Mouse (Mus musculus) CH12.LX (cell line): ENCODE data around the gene Stn1. TPM values are rescaled to one million over a fixed set of nuclear protein-coding genes. Genes with fewer than 3 reads are reported as not detected.

Source experiments
- DNase-seq: peaks from one replicate; pipeline ENCODE4 v3.0.0-alpha.2; 2013; ENCODE audit errors: extremely low read depth
- H3K27ac ChIP-seq: 2 replicates; pipeline ENCODE4 v1.5.1; 2012; ENCODE audit warnings: low read depth, mild to moderate bottlenecking, control low read depth, moderate library complexity; ENCODE audit not compliant: insufficient read depth
- H3K27me3 ChIP-seq: replicated peaks from 2 replicates; pipeline ENCODE3; 2012; ENCODE audit warnings: inconsistent platforms
- H3K36me3 ChIP-seq, 2 experiments: replicated peaks in 1 of 2; 2 replicates each; pipeline versions ENCODE3 to v1.6.1; 2012; ENCODE audit warnings: inconsistent platforms in 1 of 2, low read length in 1 of 2, mild to moderate bottlenecking in 1 of 2, mixed read lengths in 1 of 2, moderate library complexity in 1 of 2; ENCODE audit not compliant: control insufficient read depth in 1 of 2, insufficient read depth in 1 of 2
- H3K4me1 ChIP-seq, 2 experiments: 2 replicates each; pipeline ENCODE4 v1.6.1; 2012; ENCODE audit warnings: inconsistent platforms in 1 of 2, moderate library complexity in 1 of 2; ENCODE audit not compliant: insufficient read depth in 2 of 2, control insufficient read depth in 1 of 2
- H3K4me2 ChIP-seq: 2 replicates; pipeline ENCODE4 v1.6.1; 2012; ENCODE audit warnings: low read depth, mild to moderate bottlenecking, control low read depth; ENCODE audit not compliant: poor library complexity, insufficient read depth, severe bottlenecking
- H3K4me3 ChIP-seq, 3 experiments: fragments of 150-350 bp in 1 of 3; sonication (generic) in 1 of 3; replicated peaks in 1 of 3; 2 replicates each; pipeline versions ENCODE3 to v1.5.1; 2011 to 2012; ENCODE audit warnings: low read depth in 2 of 3, low read length in 2 of 3, mild to moderate bottlenecking in 2 of 3, moderate library complexity in 2 of 3, control low read depth in 1 of 3, improper control_type of control experiment in 1 of 3, inconsistent platforms in 1 of 3, mixed read lengths in 1 of 3; ENCODE audit not compliant: poor library complexity in 1 of 3
- H3K79me2 ChIP-seq: replicated peaks from 2 replicates; pipeline ENCODE4 v1.6.1; 2012; ENCODE audit warnings: mild to moderate bottlenecking, moderate library complexity; ENCODE audit not compliant: control insufficient read depth, poor library complexity, insufficient read depth, severe bottlenecking; ENCODE audit errors: extremely low read depth
- H3K9ac ChIP-seq: 2 replicates; pipeline ENCODE4 v1.6.1; 2012; ENCODE audit warnings: low read depth, mild to moderate bottlenecking, control low read depth, moderate library complexity; ENCODE audit not compliant: insufficient read depth
- H3K9me3 ChIP-seq: replicated peaks from 2 replicates; pipeline ENCODE3; 2012; ENCODE audit warnings: low read length, inconsistent platforms, mixed read lengths
- BHLHE40 ChIP-seq: IDR thresholded peaks from 2 replicates; pipeline ENCODE4 v1.6.1; 2011; ENCODE audit warnings: mild to moderate bottlenecking, low read depth, low read length, improper control_type of control experiment
- CHD1 ChIP-seq: IDR thresholded peaks from 2 replicates; pipeline ENCODE4 v1.6.1; 2012; ENCODE audit warnings: low read depth, low read length, improper control_type of control experiment, inconsistent platforms
- CHD2 ChIP-seq: IDR thresholded peaks from 2 replicates; pipeline ENCODE4 v1.6.1; 2011; ENCODE audit warnings: low read length, improper control_type of control experiment
- CTCF ChIP-seq, 2 experiments: IDR thresholded peaks in 1 of 2; conservative IDR thresholded peaks in 1 of 2; 2 replicates each; pipeline ENCODE4 v1.5.1; 2011 to 2012; ENCODE audit warnings: low read depth in 2 of 2, low read length in 2 of 2, improper control_type of control experiment in 1 of 2, inconsistent platforms in 1 of 2, mild to moderate bottlenecking in 1 of 2, moderate library complexity in 1 of 2
- E2F4 ChIP-seq: IDR thresholded peaks from 2 replicates; pipeline ENCODE4 v1.6.1; 2011; ENCODE audit warnings: low read depth, low read length, improper control_type of control experiment; ENCODE audit not compliant: insufficient replicate concordance
- ETS1 ChIP-seq: conservative IDR thresholded peaks from 2 replicates; pipeline ENCODE4 v1.6.1; 2012; ENCODE audit warnings: low read depth, mild to moderate bottlenecking, inconsistent platforms, low read length, improper control_type of control experiment, moderate library complexity
- HCFC1 ChIP-seq: IDR thresholded peaks from 2 replicates; pipeline ENCODE4 v1.6.1; 2012; ENCODE audit warnings: low read depth, mild to moderate bottlenecking, inconsistent platforms, low read length, improper control_type of control experiment
- JUND ChIP-seq: conservative IDR thresholded peaks from 2 replicates; pipeline ENCODE4 v1.6.1; 2011; ENCODE audit warnings: low read depth, low read length, improper control_type of control experiment
- MAZ ChIP-seq: IDR thresholded peaks from 2 replicates; pipeline ENCODE4 v1.6.1; 2012; ENCODE audit warnings: low read depth, mild to moderate bottlenecking, inconsistent platforms, low read length, improper control_type of control experiment, moderate library complexity
- MEF2A ChIP-seq: IDR thresholded peaks from 2 replicates; pipeline ENCODE4 v1.6.1; 2014; ENCODE audit warnings: low read depth, mild to moderate bottlenecking, inconsistent platforms, low read length, improper control_type of control experiment, borderline replicate concordance
- MYC ChIP-seq: IDR thresholded peaks from 2 replicates; pipeline ENCODE4 v1.6.1; 2011; ENCODE audit warnings: low read depth, mild to moderate bottlenecking, improper control_type of control experiment, low read length
- NELFE ChIP-seq: IDR thresholded peaks from 2 replicates; pipeline ENCODE4 v1.6.1; 2011; ENCODE audit warnings: low read depth, low read length, improper control_type of control experiment
- NRF1 ChIP-seq: IDR thresholded peaks from 2 replicates; pipeline ENCODE4 v1.6.1; 2014; ENCODE audit warnings: low read depth, mild to moderate bottlenecking, inconsistent platforms, low read length, improper control_type of control experiment, moderate library complexity
- PAX5 ChIP-seq: IDR thresholded peaks from 2 replicates; pipeline ENCODE4 v1.6.1; 2012; ENCODE audit warnings: low read length, inconsistent platforms, mixed read lengths
- POLR2A ChIP-seq: IDR thresholded peaks from 2 replicates; pipeline ENCODE4 v1.6.1; 2011; ENCODE audit warnings: low read depth, mild to moderate bottlenecking, improper control_type of control experiment, low read length
- RAD21 ChIP-seq: IDR thresholded peaks from 2 replicates; pipeline ENCODE4 v1.6.1; 2011; ENCODE audit warnings: low read depth, mild to moderate bottlenecking, low read length, improper control_type of control experiment, moderate library complexity
- RCOR1 ChIP-seq: conservative IDR thresholded peaks from 2 replicates; pipeline ENCODE4 v1.6.1; 2012; ENCODE audit warnings: low read depth, mild to moderate bottlenecking, inconsistent platforms, low read length, improper control_type of control experiment
- SMC3 ChIP-seq: IDR thresholded peaks from 2 replicates; pipeline ENCODE4 v1.6.1; 2011; ENCODE audit warnings: low read depth, low read length, improper control_type of control experiment
- TCF12 ChIP-seq: IDR thresholded peaks from 2 replicates; pipeline ENCODE4 v1.6.1; 2014; ENCODE audit warnings: low read depth, mild to moderate bottlenecking, inconsistent platforms, low read length, improper control_type of control experiment
- UBTF ChIP-seq: IDR thresholded peaks from 2 replicates; pipeline ENCODE4 v1.6.1; 2012; ENCODE audit warnings: low read depth, mild to moderate bottlenecking, inconsistent platforms, low read length, improper control_type of control experiment, moderate library complexity
- USF1 ChIP-seq: IDR thresholded peaks from 2 replicates; pipeline ENCODE4 v1.6.1; 2014; ENCODE audit warnings: low read depth, mild to moderate bottlenecking, inconsistent platforms, low read length, improper control_type of control experiment
- USF2 ChIP-seq: conservative IDR thresholded peaks from 2 replicates; pipeline ENCODE4 v1.6.1; 2011; ENCODE audit warnings: low read depth, low read length, improper control_type of control experiment
- ZC3H11A ChIP-seq: IDR thresholded peaks from 2 replicates; pipeline ENCODE4 v1.6.1; 2012; ENCODE audit warnings: low read depth, mild to moderate bottlenecking, inconsistent platforms, low read length, improper control_type of control experiment
- ZKSCAN1 ChIP-seq: IDR thresholded peaks from 2 replicates; pipeline ENCODE4 v1.6.1; 2012; ENCODE audit warnings: low read depth, inconsistent platforms, low read length, improper control_type of control experiment, borderline replicate concordance
- ZMIZ1 ChIP-seq: IDR thresholded peaks from 2 replicates; pipeline ENCODE4 v1.6.1; 2012; ENCODE audit warnings: low read depth, mild to moderate bottlenecking, inconsistent platforms, low read length, improper control_type of control experiment
- dilution Hi-C: fragments of 300-500 bp; cut with MboI; formaldehyde crosslinking; loops from 2 replicates; pipeline ENCODE4 v1.14.3; 2020; ENCODE audit warnings: low sequenced_read_pairs; ENCODE audit not compliant: extremely low pct_unique_long_range_greater_than_20kb, extremely low pct_ligation_motif_present
- in situ Hi-C: fragments of 300-500 bp; cut with MboI; formaldehyde crosslinking; loops from 3 replicates; pipeline ENCODE4 v1.14.3; 2019; ENCODE audit warnings: low sequenced_read_pairs, low pct_ligation_motif_present, low pct_unique_long_range_greater_than_20kb, mixed read lengths
- polyA plus RNA-seq: library from polyadenylated mRNA; unstranded; fragments of >175 nt; gene quantifications from 2 replicates; pipeline ENCODE4 v1.2.1, GENCODE M21; 2012; ENCODE audit warnings: low read depth; ENCODE audit not compliant: insufficient read length
- total RNA-seq, 2 experiments: library from RNA; depleted of rRNA; stranded (reverse); fragments of 300-350 nt in 1 of 2; fragments of >200 nt in 1 of 2; gene quantifications; 2 replicates each; pipeline ENCODE4 v1.2.3; 2012 to 2014

The Stn1 gene
- total and polyA plus RNA-seq, 3 experiments, result 18.3 to 35.7 (median 25.3) TPM

- DNase-seq, result no peak
- Histone ChIP-seq H3K4me3 (no peak overlapping the region), H3K27ac (no peak overlapping the region), H3K4me2 (no peak overlapping the region), H3K9ac (no peak overlapping the region), H3K9me3 (no peaks in the 10 kb centered on the region), H3K4me1 (peaks cover 16 to 36% of the 10 kb centered on the region in 2 experiments), H3K36me3 (peaks cover 40 to 80% of the 10 kb centered on the region in 2 experiments), H3K79me2 (no peaks in the 10 kb centered on the region), H3K27me3 (no peaks in the 10 kb centered on the region)
- in situ Hi-C loops (loop anchor here (10.0 kb wide), 1 partner anchor 283 kb away; no protein-coding TSS in a partner anchor), dilution Hi-C loops (no loop called here)
- TF ChIP-seq RCOR1 (no peak), USF2 (no peak), ZC3H11A (no peak), NELFE (no peak), ETS1 (no peak), PAX5 (no peak), CHD1 (no peak), POLR2A (no peak), UBTF (no peak), BHLHE40 (no peak), SMC3 (no peak), CTCF (conservative IDR thresholded peaks at IDR 0.05 in 1 of 2, IDR thresholded peaks at IDR 0.05 in 1 of 2; ENCODE audit: low read depth in 2 of 2, low read length in 2 of 2) (no peak), USF1 (no peak), RAD21 (no peak)
Measured at GRCm38 (mm10) chr19:47511958-47512357, 25.3 kb downstream of the Stn1 start.

GRCm38 (mm10) chr19:47511294-47511675 lies 26.0 kb downstream of the Stn1 start:
- H3K27ac ChIP-seq, result no peak overlapping the region
- H3K4me1 ChIP-seq, result peaks cover 16 to 36% of the 10 kb centered on the region in 2 experiments
- no peaks in the 10 kb centered on the region for H3K79me2 ChIP-seq
- in situ Hi-C loops, result loop anchor here (10.0 kb wide), 1 partner anchor 284 kb away; no protein-coding TSS in a partner anchor
- TF ChIP-seq ZMIZ1 (no peak), RAD21 (no peak), JUND (no peak), CHD2 (no peak), MAZ (no peak), CTCF (conservative IDR thresholded peaks at IDR 0.05 in 1 of 2, IDR thresholded peaks at IDR 0.05 in 1 of 2; ENCODE audit: low read depth in 2 of 2, low read length in 2 of 2) (no peak), MYC (no peak), CHD1 (no peak), E2F4 (no peak), POLR2A (no peak), MEF2A (no peak), NRF1 (no peak), HCFC1 (no peak), TCF12 (no peak), ZKSCAN1 (no peak)
- no peaks in the 10 kb centered on the region for H3K9me3 ChIP-seq
- DNase-seq, result no peak
- no peak overlapping the region for H3K9ac ChIP-seq
- dilution Hi-C loops, result no loop called here
- H3K4me3 ChIP-seq, result no peak overlapping the region
- no peaks in the 10 kb centered on the region for H3K27me3 ChIP-seq
- H3K36me3 ChIP-seq, result peaks cover 38 to 80% of the 10 kb centered on the region in 2 experiments
- H3K4me2 ChIP-seq, result no peak overlapping the region
